Mouse (Mus musculus): Measurements from ENCODE around the gene Tmed9. TPM values are rescaled to one million over a fixed set of nuclear protein-coding genes. Genes with fewer than 3 reads are reported as not detected.

Gene Tmed9
- 98.0 and 101 TPM in 2 replicates for polyA plus RNA-seq (2015; fragmentation: Nextera tagmentation; extraction: Ambion mirVana)

GRCm38 (mm10) chr13:55573432-55573831 is at the start of gene Tmed9:
TSS of gene Tmed9 (plus strand) at chr13:55573732.
- Histone ChIP-seq H3K36me3 (no peaks in the 10 kb centered on the region), H3K27ac (replicated peaks) (no peak within 1 kb of the TSS), H3K9me3 (no peaks in the 10 kb centered on the region), H3K27me3 (no peaks in the 10 kb centered on the region), H3K4me3 (no peak within 1 kb of the TSS), H3K9ac (no peak within 1 kb of the TSS), H3K4me1 (replicated peaks) (peaks cover 24% of the 10 kb centered on the region), H3K4me2 (no peak within 1 kb of the TSS)
- ATAC-seq (ENCODE audit: low FRiP score, low read depth) = no peak
- 97% methylated on average over 2 of the region's 2 CpGs for WGBS

- H3K27ac ChIP-seq (replicated peaks) = no peak overlapping the region
- H3K27me3 ChIP-seq = no peaks in the 10 kb centered on the region
- 90% methylated on average over 23 of the region's 23 CpGs for WGBS
- H3K4me3 ChIP-seq = no peak overlapping the region
- no peak for ATAC-seq (ENCODE audit: low FRiP score, low read depth)
- H3K4me1 ChIP-seq (replicated peaks) = no peaks in the 10 kb centered on the region
- no peak overlapping the region for H3K9ac ChIP-seq
- H3K9me3 ChIP-seq = no peaks in the 10 kb centered on the region
- H3K4me2 ChIP-seq = no peak overlapping the region
- no peaks in the 10 kb centered on the region for H3K36me3 ChIP-seq
These were observed 49.5 kb upstream of the Tmed9 start for GRCm38 (mm10) chr13:55523951-55524600.

- Histone ChIP-seq H3K27ac (replicated peaks) (no peak overlapping the region), H3K27me3 (no peaks in the 10 kb centered on the region), H3K9ac (no peak overlapping the region), H3K4me2 (no peak overlapping the region), H3K36me3 (peaks cover 15% of the 10 kb centered on the region), H3K9me3 (no peaks in the 10 kb centered on the region), H3K4me3 (no peak overlapping the region), H3K4me1 (replicated peaks) (no peaks in the 10 kb centered on the region)
- WGBS = 86% methylated on average over 16 of the region's 16 CpGs
- no peak for ATAC-seq (ENCODE audit: low FRiP score, low read depth)
These were observed 47.6 kb upstream of the Tmed9 start for GRCm38 (mm10) chr13:55525733-55526553.

GRCm38 (mm10) chr13:55527212-55527611 is 46.3 kb upstream of the Tmed9 start:
- Histone ChIP-seq H3K9me3 (no peaks in the 10 kb centered on the region), H3K27me3 (no peaks in the 10 kb centered on the region), H3K4me2 (no peak overlapping the region), H3K36me3 (peaks cover 27% of the 10 kb centered on the region), H3K4me1 (replicated peaks) (no peaks in the 10 kb centered on the region), H3K27ac (replicated peaks) (no peak overlapping the region), H3K9ac (no peak overlapping the region), H3K4me3 (no peak overlapping the region)
- 0 out of 2 replicates have a peak, but pooled peaks have one; percentile 12 for ATAC-seq (ENCODE audit: low FRiP score, low read depth)
- WGBS = 76% methylated on average over 16 of the region's 16 CpGs

GRCm38 (mm10) chr13:55527834-55528772 is 45.4 kb upstream of the Tmed9 start:
- Histone ChIP-seq H3K4me1 (replicated peaks) (no peaks in the 10 kb centered on the region), H3K9me3 (no peaks in the 10 kb centered on the region), H3K4me3 (no peak overlapping the region), H3K4me2 (no peak overlapping the region), H3K36me3 (peaks cover 33% of the 10 kb centered on the region), H3K27ac (replicated peaks) (no peak overlapping the region), H3K27me3 (no peaks in the 10 kb centered on the region), H3K9ac (no peak overlapping the region)
- 84% methylated on average over 18 of the region's 18 CpGs for WGBS
- ATAC-seq (ENCODE audit: low FRiP score, low read depth) = no peak

- peaks cover 43% of the 10 kb centered on the region for H3K36me3 ChIP-seq
- ATAC-seq (ENCODE audit: low FRiP score, low read depth) = no peak
- WGBS = 83% methylated on average over 8 of the region's 8 CpGs
These were observed 44.2 kb upstream of the Tmed9 start, which contains the start of gene Dok3 for GRCm38 (mm10) chr13:55529198-55529915. TSS of gene Dok3 (minus strand) at chr13:55529296.

GRCm38 (mm10) chr13:55535191-55535590 is 38.3 kb upstream of the Tmed9 start:
- peak overlapping the region; percentile 80 for H3K9ac ChIP-seq
- H3K4me1 ChIP-seq (replicated peaks) = peaks cover 19% of the 10 kb centered on the region
- H3K9me3 ChIP-seq = no peaks in the 10 kb centered on the region
- H3K4me3 ChIP-seq = peak overlapping the region; percentile 72
- peaks cover 63% of the 10 kb centered on the region for H3K36me3 ChIP-seq
- ATAC-seq (ENCODE audit: low FRiP score, low read depth) = no peak
- no peak overlapping the region for H3K27ac ChIP-seq (replicated peaks)
- no peaks in the 10 kb centered on the region for H3K27me3 ChIP-seq
- WGBS = 96% methylated on average over 15 of the region's 15 CpGs
- H3K4me2 ChIP-seq = peak overlapping the region; percentile 93

More at GRCm38 (mm10) chr13:55529198-55529915, 44.2 kb upstream of the Tmed9 start, which contains the start of gene Dok3:
- Histone ChIP-seq H3K27me3 (no peaks in the 10 kb centered on the region), H3K9ac (no peak within 1 kb of the TSS), H3K9me3 (no peaks in the 10 kb centered on the region), H3K4me2 (no peak within 1 kb of the TSS), H3K27ac (replicated peaks) (no peak within 1 kb of the TSS), H3K4me1 (replicated peaks) (no peaks in the 10 kb centered on the region), H3K4me3 (no peak within 1 kb of the TSS)

GRCm38 (mm10) chr13:55535796-55536193 is 37.7 kb upstream of the Tmed9 start:
- peak overlapping the region; percentile 80 for H3K9ac ChIP-seq
- 19% methylated on average over 17 of the region's 17 CpGs for WGBS
- H3K4me2 ChIP-seq = peak overlapping the region; percentile 93

GRCm38 (mm10) chr13:55536194-55537175 is 37.0 kb upstream of the Tmed9 start, which contains the start of gene Ddx41:
TSS of gene Ddx41 (minus strand) at chr13:55536658.
- ATAC-seq (ENCODE audit: low FRiP score, low read depth) = peak; percentile 98

More at GRCm38 (mm10) chr13:55535796-55536193, 37.7 kb upstream of the Tmed9 start:
- H3K4me3 ChIP-seq = peak overlapping the region; percentile 72
- no peaks in the 10 kb centered on the region for H3K9me3 ChIP-seq
- no peaks in the 10 kb centered on the region for H3K27me3 ChIP-seq
- H3K27ac ChIP-seq (replicated peaks) = peak overlapping the region; percentile 83
- peaks cover 19% of the 10 kb centered on the region for H3K4me1 ChIP-seq (replicated peaks)
- H3K36me3 ChIP-seq = peaks cover 64% of the 10 kb centered on the region
- ATAC-seq (ENCODE audit: low FRiP score, low read depth) = no peak

GRCm38 (mm10) chr13:55540933-55541332 is 32.6 kb upstream of the Tmed9 start:
- 97% methylated on average over 2 of the region's 2 CpGs for WGBS
- no peak for ATAC-seq (ENCODE audit: low FRiP score, low read depth)
- Histone ChIP-seq H3K27me3 (no peaks in the 10 kb centered on the region), H3K4me1 (replicated peaks) (peaks cover 4% of the 10 kb centered on the region; the same call in 1 of the 2 replicates), H3K4me3 (no peak overlapping the region), H3K4me2 (no peak overlapping the region), H3K36me3 (peaks cover 81% of the 10 kb centered on the region), H3K9me3 (no peaks in the 10 kb centered on the region), H3K27ac (replicated peaks) (no peak overlapping the region), H3K9ac (no peak overlapping the region)

More at GRCm38 (mm10) chr13:55536194-55537175, 37.0 kb upstream of the Tmed9 start, which contains the start of gene Ddx41:
- H3K9ac ChIP-seq = peak within 1 kb of the TSS; percentile 80
- H3K4me2 ChIP-seq = peak within 1 kb of the TSS; percentile 93
- under 1% methylated on average over 70 of the region's 70 CpGs for WGBS
- H3K4me1 ChIP-seq (replicated peaks) = peaks cover 19% of the 10 kb centered on the region
- H3K27me3 ChIP-seq = no peaks in the 10 kb centered on the region
- H3K27ac ChIP-seq (replicated peaks) = peak within 1 kb of the TSS; percentile 83
- H3K9me3 ChIP-seq = no peaks in the 10 kb centered on the region
- peaks cover 66% of the 10 kb centered on the region for H3K36me3 ChIP-seq
- H3K4me3 ChIP-seq = peak within 1 kb of the TSS; percentile 72

Data from hindbrain, embryonic 15.5 days (tissue).